Mouse (Mus musculus) ES-E14 (cell line): ENCODE results near the gene Pygo1.

Source experiments
- MAFK ChIP-seq: IDR thresholded peaks from 2 replicates; pipeline ENCODE4 v1.6.1; 2014; ENCODE audit warnings: mild to moderate bottlenecking, low read depth, low read length, inconsistent platforms; ENCODE audit not compliant: insufficient read depth
- ZC3H11A ChIP-seq: IDR thresholded peaks from 2 replicates; pipeline ENCODE4 v1.6.1; 2012; ENCODE audit warnings: low read depth, mild to moderate bottlenecking, inconsistent platforms, low read length, borderline replicate concordance
- ZNF384 ChIP-seq: IDR thresholded peaks from 2 replicates; pipeline ENCODE4 v1.6.1; 2012; ENCODE audit warnings: low read depth, low read length, inconsistent platforms

GRCm38 (mm10) chr9:72881026-72881768 is 44.2 kb upstream of the Pygo1 start:
- TF ChIP-seq MAFK (no peak), ZC3H11A (no peak), ZNF384 (no peak)
